Mouse (Mus musculus) limb, embryonic 10.5 days (tissue): ENCODE data around the gene Col18a1. TPM values are rescaled to one million over a fixed set of nuclear protein-coding genes. Genes with fewer than 3 reads are reported as not detected.

Source experiments
- polyA plus RNA-seq: library from polyadenylated mRNA; unstranded; fragments of >200 nt; fragmentation: Nextera tagmentation; extraction: Ambion mirVana; gene quantifications from 2 replicates; pipeline ENCODE4 v1.2.1, GENCODE M21; 2016

Gene Col18a1
- polyA plus RNA-seq, 1 experiment from 2014 or later = 149 TPM

Other genes with a start within 250 kb of the Col18a1 start
- 44.9 and 47.3 TPM in 2 replicates for gene Pcbp3, start 204.7 kb downstream of the Col18a1 start, polyA plus RNA-seq
- 42.4 and 47.2 TPM in 2 replicates for gene Slc19a1, start 134.3 kb downstream of the Col18a1 start, polyA plus RNA-seq
- gene Pofut2, start 92.7 kb upstream of the Col18a1 start, polyA plus RNA-seq = 72.9 and 83.3 TPM in 2 replicates